Mouse (Mus musculus) megakaryocyte, embryonic 14.5 days (primary cell): ENCODE results near the gene Vgf. TPM values are rescaled to one million over a fixed set of nuclear protein-coding genes. Genes with fewer than 3 reads are reported as not detected.

Source experiments
- H3K27me3 ChIP-seq: replicated peaks from 2 replicates; pipeline ENCODE3; 2012; ENCODE audit warnings: inconsistent platforms
- H3K36me3 ChIP-seq: replicated peaks from 2 replicates; pipeline ENCODE3; 2012; ENCODE audit warnings: low read length, inconsistent platforms, mixed read lengths
- H3K4me1 ChIP-seq: 2 replicates; pipeline ENCODE4 v1.6.1; 2012; ENCODE audit warnings: inconsistent platforms
- H3K4me3 ChIP-seq: replicated peaks from 2 replicates; pipeline ENCODE3; 2012; ENCODE audit warnings: moderate library complexity, mild to moderate bottlenecking, inconsistent platforms
- H3K9me3 ChIP-seq: 2 replicates; pipeline ENCODE4 v1.6.1; 2012; ENCODE audit warnings: inconsistent platforms
- FLI1 ChIP-seq: IDR thresholded peaks from 2 replicates; pipeline ENCODE4 v1.6.1; 2012; ENCODE audit warnings: low read length, inconsistent platforms, mixed read lengths
- GATA1 ChIP-seq: IDR thresholded peaks from 3 replicates; pipeline ENCODE4 v1.6.1; 2012; ENCODE audit warnings: mixed read lengths, low read length, inconsistent platforms, borderline replicate concordance
- polyA plus RNA-seq: library from polyadenylated mRNA; stranded (reverse); fragments of >175 nt; gene quantifications from 2 replicates; pipeline ENCODE4 v1.2.3, GENCODE M21; 2012; ENCODE audit warnings: low replicate concordance; ENCODE audit not compliant: insufficient read depth

Vgf gene
- polyA plus RNA-seq, 1 experiment, result 0.38 TPM

DNA sequence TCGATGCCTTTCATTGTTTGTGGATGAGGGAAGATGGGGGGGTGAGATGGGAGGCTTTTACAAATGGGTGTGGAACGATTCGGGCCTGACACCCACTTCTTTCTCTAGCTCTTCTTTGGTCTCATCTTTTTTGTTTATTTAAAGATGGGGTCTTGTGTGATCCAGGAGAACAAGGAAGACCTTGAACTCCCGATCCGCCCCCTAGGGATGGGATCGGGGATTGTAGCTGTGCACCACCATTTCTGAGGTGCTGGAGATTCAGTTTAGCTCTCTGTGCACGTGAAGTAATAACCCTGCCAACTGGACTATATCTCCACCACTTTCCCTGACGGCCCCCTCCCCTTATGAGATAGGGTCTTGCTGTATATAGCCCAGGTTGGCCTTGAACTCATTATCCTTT is 39.7 kb downstream of the Vgf start:
- Histone ChIP-seq H3K36me3 (peaks cover 21% of the 10 kb centered on the region), H3K9me3 (no peaks in the 10 kb centered on the region), H3K27me3 (peaks cover 16% of the 10 kb centered on the region), H3K4me3 (no peak overlapping the region), H3K4me1 (peaks cover 63% of the 10 kb centered on the region)
- TF ChIP-seq GATA1, result no peak
- TF ChIP-seq FLI1, result no peak

- peaks cover 16% of the 10 kb centered on the region for H3K36me3 ChIP-seq
- TF ChIP-seq GATA1, result no peak
- TF ChIP-seq FLI1, result no peak
- no peaks in the 10 kb centered on the region for H3K9me3 ChIP-seq
- peaks cover 63% of the 10 kb centered on the region for H3K4me1 ChIP-seq
- no peak overlapping the region for H3K4me3 ChIP-seq
- H3K27me3 ChIP-seq, result peaks cover 16% of the 10 kb centered on the region
Measured at GRCm38 (mm10) chr5:137068711-137069110, 42.5 kb downstream of the Vgf start.

GRCm38 (mm10) chr5:137070881-137071605 is 44.9 kb downstream of the Vgf start:
- peaks cover 11% of the 10 kb centered on the region for H3K36me3 ChIP-seq
- peaks cover 9% of the 10 kb centered on the region for H3K27me3 ChIP-seq
- peaks cover 81% of the 10 kb centered on the region for H3K4me1 ChIP-seq
- no peak overlapping the region for H3K4me3 ChIP-seq
- no peaks in the 10 kb centered on the region for H3K9me3 ChIP-seq
- no peak for TF ChIP-seq GATA1
- TF ChIP-seq FLI1, result no peak

DNA sequence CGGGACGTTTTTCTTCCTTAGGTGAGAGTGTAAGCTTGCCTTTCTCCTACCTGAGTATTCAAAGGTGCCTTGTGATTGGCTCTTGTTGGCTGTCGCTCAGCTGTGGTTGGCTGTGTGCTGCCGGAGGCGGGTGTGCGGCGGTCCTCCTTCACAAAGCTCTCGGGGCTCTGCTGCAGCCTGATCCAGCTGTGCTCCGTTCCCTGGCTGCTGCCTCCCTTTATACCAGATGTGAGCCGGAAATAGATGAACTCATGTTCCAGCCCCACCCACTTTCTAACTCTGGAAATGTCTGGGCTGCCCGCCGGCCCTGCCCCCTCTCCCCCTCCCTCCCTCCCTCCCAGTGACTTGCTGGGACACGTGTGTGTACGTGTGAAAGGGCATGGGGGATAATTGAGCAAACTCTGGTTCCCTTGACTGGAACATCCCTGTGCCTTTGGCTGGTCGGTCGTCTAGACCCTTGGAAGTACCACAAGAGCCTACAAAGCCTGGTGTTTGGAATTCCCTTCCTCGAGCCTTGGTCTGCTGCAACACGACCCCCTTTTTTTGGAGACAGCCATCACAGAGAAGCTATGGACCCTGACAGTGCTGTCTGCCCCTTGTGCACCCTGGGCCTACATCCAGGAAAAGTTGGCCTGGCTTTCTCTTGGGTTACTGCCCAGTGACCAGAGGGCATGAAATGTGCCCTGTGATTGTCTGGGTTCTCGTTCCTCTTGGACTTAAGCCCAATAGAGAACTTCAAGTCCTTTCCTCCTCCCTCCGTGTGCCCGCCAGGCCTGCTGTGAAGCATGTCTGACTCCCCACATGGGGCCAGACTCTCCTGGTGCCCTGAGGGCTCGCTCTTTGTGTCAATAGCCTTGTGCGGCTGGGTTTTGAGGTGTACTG is 46.1 kb downstream of the Vgf start, which contains the start of gene Serpine1:
Gene Serpine1 (minus strand): TSS at position 190 of the 882 bp plus-strand sequence.
- H3K4me3 ChIP-seq, result peak within 1 kb of the TSS; percentile 82
- peaks cover 4% of the 10 kb centered on the region for H3K27me3 ChIP-seq
- TF ChIP-seq GATA1 (no peak), FLI1 (no peak)
- H3K4me1 ChIP-seq, result peaks cover 84% of the 10 kb centered on the region
- H3K9me3 ChIP-seq, result no peaks in the 10 kb centered on the region
- H3K36me3 ChIP-seq, result peaks cover 3% of the 10 kb centered on the region

DNA sequence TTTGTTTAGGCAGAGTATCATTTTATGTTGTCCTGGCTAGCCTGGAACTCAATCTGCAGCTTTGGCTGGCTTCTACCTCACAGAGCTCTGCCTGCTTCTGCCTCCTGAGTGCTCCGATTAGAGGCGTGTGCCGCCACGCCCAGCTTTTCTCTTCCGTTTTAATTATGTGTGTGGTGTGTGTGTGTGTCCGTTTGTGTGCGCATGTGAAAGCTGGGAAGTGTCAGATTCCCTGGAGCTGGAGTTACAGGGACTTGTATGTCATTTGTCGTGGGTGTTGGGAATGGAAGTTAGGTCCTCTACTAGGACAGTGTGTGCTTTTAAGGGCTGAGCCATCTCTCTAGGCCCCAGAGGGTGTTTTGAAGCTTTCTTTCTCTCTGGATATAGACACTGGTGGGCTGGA is 46.9 kb downstream of the Vgf start:
- Histone ChIP-seq H3K36me3 (no peaks in the 10 kb centered on the region), H3K27me3 (peaks cover 2% of the 10 kb centered on the region), H3K4me3 (no peak overlapping the region), H3K9me3 (no peaks in the 10 kb centered on the region), H3K4me1 (peaks cover 86% of the 10 kb centered on the region)
- TF ChIP-seq GATA1 (no peak), FLI1 (no peak)

DNA sequence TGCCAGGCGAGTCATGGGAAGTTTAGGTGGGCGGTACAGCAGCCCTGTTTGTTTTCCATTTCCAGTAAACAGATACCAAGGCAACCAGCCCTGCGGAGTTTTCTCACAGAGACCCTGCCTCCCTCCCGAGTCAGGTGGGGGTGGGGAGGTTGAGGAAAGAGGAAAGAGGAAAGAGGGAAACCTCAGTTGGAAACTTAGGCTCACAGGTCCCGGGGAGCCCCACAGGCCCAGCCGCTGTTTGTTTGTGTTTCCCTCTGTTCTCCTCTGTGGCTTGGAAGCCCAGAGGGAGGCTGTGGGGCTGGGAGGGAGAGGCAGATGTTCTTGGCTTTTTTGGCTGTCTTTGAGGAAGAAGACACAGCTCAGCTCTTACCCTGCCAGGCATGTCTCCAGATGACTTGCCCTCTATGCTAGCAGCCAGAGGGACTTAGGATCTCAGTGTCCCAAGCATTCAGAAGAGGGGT is 48.0 kb downstream of the Vgf start:
- H3K36me3 ChIP-seq, result no peaks in the 10 kb centered on the region
- peaks cover 2% of the 10 kb centered on the region for H3K27me3 ChIP-seq
- no peak overlapping the region for H3K4me3 ChIP-seq
- no peaks in the 10 kb centered on the region for H3K9me3 ChIP-seq
- TF ChIP-seq FLI1, result no peak
- no peak for TF ChIP-seq GATA1
- H3K4me1 ChIP-seq, result peaks cover 90% of the 10 kb centered on the region

GRCm38 (mm10) chr5:137075726-137076125 is 49.5 kb downstream of the Vgf start:
- peaks cover 94% of the 10 kb centered on the region for H3K4me1 ChIP-seq
- peak overlapping the region; percentile 38 for H3K4me3 ChIP-seq
- peaks cover under 1% of the 10 kb centered on the region for H3K27me3 ChIP-seq
- no peaks in the 10 kb centered on the region for H3K36me3 ChIP-seq
- no peaks in the 10 kb centered on the region for H3K9me3 ChIP-seq
- TF ChIP-seq FLI1 (no peak), GATA1 (no peak)

DNA sequence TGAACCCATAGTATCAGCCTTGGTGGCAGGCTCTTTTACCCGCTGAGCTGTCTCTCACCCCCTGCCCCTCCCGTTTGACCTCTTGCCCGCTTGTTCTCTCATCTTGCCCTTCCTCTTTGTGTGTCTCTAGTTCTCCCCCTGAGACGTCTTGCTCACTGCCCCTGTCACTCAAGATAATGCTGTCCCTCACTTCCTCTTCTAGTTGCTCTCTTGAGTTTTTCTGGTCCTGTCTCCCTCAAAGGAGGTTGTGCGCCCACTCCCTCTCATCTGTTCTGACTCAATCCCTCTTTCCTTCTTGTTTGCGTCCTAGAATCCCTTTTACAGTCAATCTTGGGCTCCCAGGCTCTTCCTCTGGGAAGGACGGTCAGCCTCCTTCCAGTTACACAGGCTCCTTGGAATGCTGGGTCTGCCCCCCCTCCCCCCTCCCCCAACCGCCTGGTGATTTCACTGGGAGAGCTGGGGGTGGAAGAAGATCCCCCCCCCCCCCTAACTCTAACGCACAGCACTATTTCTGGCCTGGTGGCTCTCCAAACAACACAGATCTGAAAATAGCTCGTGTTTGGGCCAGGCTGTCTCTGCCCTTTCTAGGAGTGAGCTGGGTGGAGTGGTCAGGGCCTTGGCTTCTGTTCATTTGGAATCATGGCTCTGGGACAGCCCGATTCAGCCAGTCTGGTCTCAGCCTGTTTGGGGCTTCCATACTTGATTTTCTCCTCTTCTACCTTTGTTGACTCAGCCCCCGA is 50.2 kb downstream of the Vgf start:
- no peaks in the 10 kb centered on the region for H3K27me3 ChIP-seq
- no peaks in the 10 kb centered on the region for H3K9me3 ChIP-seq
- H3K4me1 ChIP-seq, result peaks cover 94% of the 10 kb centered on the region
- no peaks in the 10 kb centered on the region for H3K36me3 ChIP-seq
- H3K4me3 ChIP-seq, result peak overlapping the region; percentile 40
- TF ChIP-seq GATA1, result no peak
- TF ChIP-seq FLI1, result no peak

- no peaks in the 10 kb centered on the region for H3K27me3 ChIP-seq
- no peaks in the 10 kb centered on the region for H3K36me3 ChIP-seq
- 0 out of 2 replicates have a peak, but pooled peaks cover 4% of the 10 kb centered on the region for H3K9me3 ChIP-seq
- H3K4me1 ChIP-seq, result peaks cover 92% of the 10 kb centered on the region
- TF ChIP-seq FLI1 (no peak), GATA1 (no peak)
- H3K4me3 ChIP-seq, result no peak overlapping the region
Measured at GRCm38 (mm10) chr5:137077187-137077586, 51.0 kb downstream of the Vgf start.
